Mouse (Mus musculus) spleen, adult 2 months (tissue): ENCODE results near the gene Homez.

Source experiments
- CTCF ChIP-seq: fragments of 200-500 bp; IDR thresholded peaks from 2 replicates; pipeline ENCODE4 v1.5.1; 2011; ENCODE audit warnings: mild to moderate bottlenecking, inconsistent platforms; ENCODE audit not compliant: insufficient read depth, insufficient read length, insufficient replicate concordance; ENCODE audit errors: extremely low read depth
- POLR2A ChIP-seq: fragments of 200-500 bp; IDR thresholded peaks from 2 replicates; pipeline ENCODE4 v1.6.1; 2011; ENCODE audit warnings: low read depth, low read length, inconsistent platforms

DNA sequence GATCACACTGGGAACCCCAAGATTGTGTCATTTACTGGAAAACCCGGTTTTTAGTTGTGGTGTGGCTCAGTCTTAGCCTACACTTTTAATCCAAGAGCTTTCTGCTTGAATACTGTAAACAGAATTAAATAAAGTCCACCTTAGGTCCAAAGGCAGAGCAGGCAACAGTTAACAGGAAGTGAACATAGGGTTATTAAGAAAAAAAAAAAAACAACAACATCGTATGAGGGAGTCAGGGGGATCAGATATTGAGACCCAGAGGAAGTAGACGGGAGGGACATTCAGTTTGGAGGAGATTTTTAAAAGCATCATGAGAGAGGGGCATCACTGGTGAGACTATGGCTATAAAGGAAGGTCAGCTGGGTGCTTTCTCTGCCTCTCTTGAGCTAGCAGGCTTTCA is 4.5 kb downstream of the Homez start:
- TF ChIP-seq CTCF (no peak), POLR2A (no peak)
